Mouse (Mus musculus) liver, embryonic 14.5 days (tissue): ENCODE measurements around the gene Trdmt1. TPM values are rescaled to one million over a fixed set of nuclear protein-coding genes. Genes with fewer than 3 reads are reported as not detected.

Source experiments
- ATAC-seq: fragments of 200-750 bp; cut with Nextera tagmentation; 2 replicates; pipeline ENCODE4 v1.8.0; 2017; ENCODE audit warnings: moderate number of reproducible peaks, mild to moderate bottlenecking, moderate library complexity; ENCODE audit not compliant: insufficient read depth
- DNase-seq, 3 experiments: peaks; one replicate each; pipeline ENCODE4 v3.0.0-alpha.2; 2012 to 2013; ENCODE audit warnings: low read depth in 3 of 3, low spot score in 3 of 3
- H3K27ac ChIP-seq: fragments of 300-500 bp; sonication (generic); 2 replicates; pipeline ENCODE4 v1.5.1; 2014; ENCODE audit warnings: moderate library complexity, mild to moderate bottlenecking, control low read depth, inconsistent platforms
- H3K27me3 ChIP-seq: fragments of 300-500 bp; sonication (generic); 2 replicates; pipeline ENCODE4 v1.6.1; 2014; ENCODE audit warnings: mild to moderate bottlenecking, low read length, moderate library complexity; ENCODE audit not compliant: control insufficient read depth, insufficient read depth
- H3K36me3 ChIP-seq: fragments of 300-500 bp; sonication (generic); replicated peaks from 2 replicates; pipeline ENCODE4 v1.6.1; 2014; ENCODE audit warnings: low read depth; ENCODE audit not compliant: control insufficient read depth, insufficient read depth
- H3K4me1 ChIP-seq, 2 experiments: fragments of 200-500 bp in 1 of 2; fragments of 300-500 bp in 1 of 2; sonication (generic) in 1 of 2; replicated peaks; 2 replicates each; pipeline ENCODE4 v1.6.1; 2012 to 2014; ENCODE audit warnings: antibody characterized with exemption in 1 of 2, inconsistent platforms in 1 of 2, low read length in 1 of 2; ENCODE audit not compliant: control insufficient read depth in 2 of 2, insufficient read depth in 2 of 2
- H3K4me2 ChIP-seq: fragments of 300-500 bp; sonication (generic); 2 replicates; pipeline ENCODE4 v1.6.1; 2014; ENCODE audit warnings: low read depth, mild to moderate bottlenecking, control low read depth, moderate library complexity
- H3K4me3 ChIP-seq, 2 experiments: fragments of 200-500 bp in 1 of 2; fragments of 300-500 bp in 1 of 2; sonication (generic) in 1 of 2; 2 replicates each; pipeline ENCODE4 v1.5.1; 2012 to 2014; ENCODE audit warnings: low read depth in 2 of 2, low read length in 2 of 2, mild to moderate bottlenecking in 2 of 2, control low read depth in 1 of 2, inconsistent platforms in 1 of 2, moderate library complexity in 1 of 2; ENCODE audit not compliant: insufficient read depth in 1 of 2
- H3K9ac ChIP-seq: fragments of 300-500 bp; sonication (generic); replicated peaks from 2 replicates; pipeline ENCODE4 v1.6.1; 2014; ENCODE audit warnings: mild to moderate bottlenecking, control low read depth, moderate library complexity
- H3K9me3 ChIP-seq: fragments of 300-500 bp; sonication (generic); 2 replicates; pipeline ENCODE4 v1.6.1; 2016; ENCODE audit warnings: low read length, mixed read lengths; ENCODE audit not compliant: control insufficient read depth
- CTCF ChIP-seq: IDR thresholded peaks from 2 replicates; pipeline ENCODE4 v1.5.1; 2016; ENCODE audit warnings: antibody characterized with exemption, low read depth, control low read depth
- EP300 ChIP-seq: IDR thresholded peaks from 2 replicates; pipeline ENCODE4 v1.6.1; 2016; ENCODE audit warnings: antibody characterized with exemption, low read depth
- WGBS: fragments of 180-500 bp; shearing (Covaris S2); extraction: QIAGEN DNeasy Blood & Tissue Kit; methylation state at CpG from one replicate; pipeline ENCODE4 v1.1.7; 2014; ENCODE audit not compliant: insufficient replicate concordance; 5-methylcytosine and 5-hydroxymethylcytosine counted together
- polyA plus RNA-seq, 2 experiments: library from polyadenylated mRNA; depleted of rRNA in 1 of 2; stranded (reverse) in 1 of 2; unstranded in 1 of 2; fragments of >200 nt; fragmentation: Nextera tagmentation in 1 of 2; extraction: Ambion mirVana in 1 of 2; gene quantifications; 2 replicates each; pipeline versions ENCODE4 v1.2.1 to v1.2.3; 2012 to 2014

Trdmt1 gene
- polyA plus RNA-seq, 2 experiments, result 2.8 to 5.5 TPM

DNA sequence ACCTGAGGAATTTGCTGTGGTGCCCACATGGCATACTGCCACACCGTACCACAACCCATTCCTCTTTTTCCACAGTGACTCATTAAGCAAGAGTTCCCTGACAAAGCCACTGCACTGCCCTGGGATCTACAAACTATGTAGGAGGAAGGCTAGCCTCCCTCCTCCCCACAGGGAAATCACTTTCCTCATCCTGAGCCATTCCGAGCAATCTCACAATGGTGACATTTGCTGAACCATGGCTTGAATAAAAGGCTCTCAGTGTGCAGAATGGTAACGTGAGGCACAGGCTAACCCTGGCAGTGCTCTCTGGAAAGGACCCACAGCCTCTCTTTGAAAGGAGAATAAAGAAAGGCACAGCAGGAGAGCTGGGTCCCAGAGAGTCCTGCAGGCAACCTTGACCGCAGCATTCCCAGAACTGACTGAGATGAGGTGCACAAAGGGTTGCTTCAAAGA, 27.7 kb upstream of the Trdmt1 start:
- H3K27ac ChIP-seq, result no peak overlapping the region

DNA sequence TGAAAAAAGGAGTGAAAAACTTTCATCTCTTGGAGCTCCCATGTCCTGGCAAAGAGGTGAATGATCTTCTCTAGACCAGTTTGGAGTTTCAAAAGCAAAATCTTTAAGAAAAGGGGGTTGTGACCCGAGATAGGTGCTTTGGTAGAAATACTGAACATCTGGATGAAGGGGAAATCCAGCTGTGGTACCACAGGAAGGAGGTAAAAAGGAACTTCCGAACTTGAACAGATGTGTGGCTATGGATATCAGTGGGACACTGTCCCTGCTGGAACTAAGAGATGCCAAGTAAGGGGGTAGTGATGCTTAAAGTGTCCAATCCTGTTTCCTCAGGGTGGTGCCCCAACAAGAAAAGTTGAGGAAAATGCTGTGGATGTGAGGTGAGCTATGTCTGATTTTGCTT, 25.7 kb upstream of the Trdmt1 start:
- 24% methylated on average over 2 of the region's 2 CpGs for WGBS
- Histone ChIP-seq H3K36me3 (no peaks in the 10 kb centered on the region), H3K27ac (no peak overlapping the region), H3K4me2 (no peak overlapping the region), H3K9ac (no peak overlapping the region), H3K4me3 (no peak overlapping the region), H3K4me1 (peaks cover 0 to 10% of the 10 kb centered on the region in 2 experiments; a peak in 3 of 4 replicates), H3K27me3 (peaks cover 35% of the 10 kb centered on the region), H3K9me3 (no peaks in the 10 kb centered on the region)
- TF ChIP-seq EP300 (no peak), CTCF (no peak)
- no peak for ATAC-seq
- no peak for DNase-seq

More for the DNA sequence above, 27.7 kb upstream of the Trdmt1 start:
- H3K4me2 ChIP-seq, result no peak overlapping the region; the same call in 1 of the 2 replicates
- peaks cover 46% of the 10 kb centered on the region for H3K27me3 ChIP-seq
- WGBS, result 37% methylated on average over 4 of the region's 4 CpGs
- peaks cover 0 to 13% of the 10 kb centered on the region in 2 experiments; a peak in 3 of 4 replicates for H3K4me1 ChIP-seq
- no peaks in the 10 kb centered on the region for H3K9me3 ChIP-seq
- H3K4me3 ChIP-seq, result no peak overlapping the region
- ATAC-seq (no peak), DNase-seq (no peak)
- H3K9ac ChIP-seq, result no peak overlapping the region
- TF ChIP-seq EP300 (no peak), CTCF (no peak)
- no peaks in the 10 kb centered on the region for H3K36me3 ChIP-seq

DNA sequence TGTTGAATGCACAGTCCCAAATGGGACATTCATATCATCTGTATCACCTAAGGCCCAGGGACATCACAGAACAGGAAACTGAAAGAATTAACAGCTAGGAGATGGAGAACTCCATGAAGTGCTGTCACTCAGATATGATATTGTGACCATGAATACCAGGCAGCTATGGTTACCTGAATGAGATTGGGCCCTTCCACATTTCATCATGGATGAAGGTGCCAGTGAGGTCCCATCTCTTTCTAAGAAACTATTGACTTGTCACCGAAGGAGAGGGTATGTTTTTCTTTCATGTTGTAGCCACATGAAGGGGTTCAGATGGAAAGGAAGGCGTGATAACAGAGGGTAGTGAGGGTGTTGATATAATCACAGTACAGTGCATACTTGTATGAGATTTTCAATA, 15.9 kb upstream of the Trdmt1 start:
- Histone ChIP-seq H3K4me3 (no peak overlapping the region), H3K4me1 (peaks cover 0 to 5% of the 10 kb centered on the region in 2 experiments; a peak in 1 of 4 replicates), H3K36me3 (no peaks in the 10 kb centered on the region), H3K9me3 (no peaks in the 10 kb centered on the region), H3K27me3 (no peaks in the 10 kb centered on the region), H3K9ac (no peak overlapping the region), H3K27ac (no peak overlapping the region), H3K4me2 (no peak overlapping the region)
- DNase-seq (no peak), ATAC-seq (no peak)
- TF ChIP-seq EP300, result no peak
- no peak for TF ChIP-seq CTCF
- 54% methylated on average over 2 of the region's 2 CpGs for WGBS

DNA sequence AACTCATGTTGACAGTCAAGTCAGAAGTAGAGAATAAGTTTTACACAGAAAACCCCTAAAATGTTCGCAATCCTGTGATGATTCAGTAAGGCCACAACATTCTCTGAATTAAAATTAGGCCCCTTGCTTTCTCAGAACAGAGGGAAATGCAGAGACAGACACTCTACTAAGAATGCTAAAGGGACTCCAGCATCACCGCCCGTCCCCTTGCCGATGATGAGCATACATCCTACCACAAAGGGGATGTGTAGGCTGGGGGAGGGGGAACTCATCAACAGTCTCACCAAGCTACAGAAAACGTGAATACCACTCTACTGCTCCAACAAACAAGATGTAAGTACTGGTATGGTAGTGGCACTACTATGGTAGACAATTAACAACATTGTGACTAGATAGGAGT, 15.3 kb upstream of the Trdmt1 start:
- no peaks in the 10 kb centered on the region for H3K27me3 ChIP-seq
- DNase-seq (no peak), ATAC-seq (no peak)
- no peak overlapping the region for H3K9ac ChIP-seq
- no peak overlapping the region for H3K4me3 ChIP-seq
- H3K4me1 ChIP-seq, result peaks cover 0 to 5% of the 10 kb centered on the region in 2 experiments; a peak in 1 of 4 replicates
- H3K9me3 ChIP-seq, result no peaks in the 10 kb centered on the region
- H3K4me2 ChIP-seq, result no peak overlapping the region
- H3K36me3 ChIP-seq, result no peaks in the 10 kb centered on the region
- no peak for TF ChIP-seq EP300
- no peak for TF ChIP-seq CTCF
- WGBS, result 50% methylated on average over 5 of the region's 5 CpGs
- H3K27ac ChIP-seq, result no peak overlapping the region

DNA sequence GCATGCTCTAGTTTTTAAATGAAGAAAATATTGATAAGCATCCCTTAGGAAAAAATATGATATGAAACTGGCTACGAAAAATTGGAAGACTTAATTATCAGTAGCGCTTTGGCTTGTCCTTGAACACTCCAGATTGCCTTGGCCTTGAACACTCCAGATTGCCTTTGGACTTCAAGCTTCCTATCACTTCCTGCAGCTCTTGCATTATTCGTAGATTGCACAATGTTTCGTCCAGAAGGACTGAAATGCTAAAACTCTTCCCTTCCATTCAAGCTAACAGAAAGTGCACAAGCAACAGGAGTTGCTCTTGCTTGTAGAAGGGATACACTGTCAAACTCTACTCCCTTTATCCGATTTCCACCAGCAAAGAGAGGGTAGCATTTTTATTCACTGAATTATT, 14.8 kb upstream of the Trdmt1 start:
- no peak for ATAC-seq
- H3K4me2 ChIP-seq, result no peak overlapping the region
- DNase-seq, result no peak
- no peaks in the 10 kb centered on the region for H3K27me3 ChIP-seq
- TF ChIP-seq EP300 (no peak), CTCF (no peak)
- no peaks in the 10 kb centered on the region for H3K36me3 ChIP-seq
- no peaks in the 10 kb centered on the region for H3K9me3 ChIP-seq
- no peak overlapping the region for H3K9ac ChIP-seq
- WGBS, result 32% methylated on average over 5 of the region's 5 CpGs
- no peak overlapping the region for H3K27ac ChIP-seq
- H3K4me3 ChIP-seq, result no peak overlapping the region
- peaks cover 0 to 5% of the 10 kb centered on the region in 2 experiments; a peak in 1 of 4 replicates for H3K4me1 ChIP-seq
